Mouse (Mus musculus) lung, embryonic 14.5 days (tissue): ENCODE measurements around the gene Aph1a. TPM values are rescaled to one million over a fixed set of nuclear protein-coding genes. Genes with fewer than 3 reads are reported as not detected.
A peak's percentile ranks its signal among the peaks of the same experiment; 100 is the strongest.

Experiments used
- ATAC-seq: fragments of 200-750 bp; cut with Nextera tagmentation; 2 replicates; pipeline ENCODE4 v1.8.0; 2017; ENCODE audit warnings: mild to moderate bottlenecking, moderate TSS enrichment, moderate library complexity; ENCODE audit not compliant: insufficient read depth
- DNase-seq: peaks from one replicate; pipeline ENCODE4 v3.0.0-alpha.2; 2015
- H3K27ac ChIP-seq: fragments of 300-500 bp; sonication (generic); 2 replicates; pipeline ENCODE4 v1.5.1; 2014; ENCODE audit warnings: low read depth, mild to moderate bottlenecking, moderate library complexity
- H3K27me3 ChIP-seq: fragments of 300-500 bp; sonication (generic); 2 replicates; pipeline ENCODE4 v1.6.1; 2014; ENCODE audit warnings: low read length, control low read depth; ENCODE audit not compliant: insufficient read depth
- H3K36me3 ChIP-seq: fragments of 300-500 bp; sonication (generic); 2 replicates; pipeline ENCODE4 v1.6.1; 2014; ENCODE audit warnings: control low read depth; ENCODE audit not compliant: insufficient read depth
- H3K4me1 ChIP-seq: fragments of 300-500 bp; sonication (generic); 2 replicates; pipeline ENCODE4 v1.6.1; 2014; ENCODE audit warnings: antibody characterized with exemption, control low read depth; ENCODE audit not compliant: insufficient read depth
- H3K4me2 ChIP-seq: fragments of 300-500 bp; sonication (generic); 2 replicates; pipeline ENCODE4 v1.6.1; 2014; ENCODE audit warnings: mild to moderate bottlenecking
- H3K4me3 ChIP-seq: fragments of 300-500 bp; sonication (generic); 2 replicates; pipeline ENCODE4 v1.5.1; 2014; ENCODE audit warnings: low read depth, low read length
- H3K9ac ChIP-seq: fragments of 300-500 bp; sonication (generic); 2 replicates; pipeline ENCODE4 v1.6.1; 2014
- H3K9me3 ChIP-seq: fragments of 300-500 bp; sonication (generic); 2 replicates; pipeline ENCODE4 v1.6.1; 2016; ENCODE audit warnings: low read depth, low read length, control low read depth
- CTCF ChIP-seq: IDR thresholded peaks from 2 replicates; pipeline ENCODE4 v1.5.1; 2016; ENCODE audit warnings: antibody characterized with exemption, low read depth
- WGBS: fragments of 180-500 bp; shearing (Covaris S2); extraction: QIAGEN DNeasy Blood & Tissue Kit; methylation state at CpG from one replicate; pipeline ENCODE4 v1.1.7; 2014; 5-methylcytosine and 5-hydroxymethylcytosine counted together
- polyA plus RNA-seq: library from polyadenylated mRNA; unstranded; fragments of >200 nt; fragmentation: Nextera tagmentation; extraction: Ambion mirVana; gene quantifications from 2 replicates; pipeline ENCODE4 v1.2.1, GENCODE M21; 2014

Aph1a gene
- polyA plus RNA-seq, 1 experiment from 2014 or later: 47.9 TPM

- Histone ChIP-seq H3K9me3 (no peaks in the 10 kb centered on the region), H3K9ac (no peak overlapping the region), H3K27me3 (no peaks in the 10 kb centered on the region), H3K4me1 (no peaks in the 10 kb centered on the region), H3K4me2 (no peak overlapping the region), H3K27ac (no peak overlapping the region), H3K36me3 (peaks cover 10% of the 10 kb centered on the region; the same call in 1 of the 2 replicates), H3K4me3 (no peak overlapping the region)
- DNase-seq: no peak
- TF ChIP-seq CTCF: no peak
- no peak for ATAC-seq
- 78% methylated on average over 5 of the region's 5 CpGs for WGBS
Measured at GRCm38 (mm10) chr3:95884400-95884799, 9.4 kb upstream of the Aph1a start.

GRCm38 (mm10) chr3:95887596-95887995 is 6.2 kb upstream of the Aph1a start:
- Histone ChIP-seq H3K4me1 (peaks cover 3% of the 10 kb centered on the region; the same call in 1 of the 2 replicates), H3K36me3 (peaks cover 10% of the 10 kb centered on the region; the same call in 1 of the 2 replicates), H3K4me2 (no peak overlapping the region), H3K9ac (no peak overlapping the region), H3K27ac (no peak overlapping the region), H3K4me3 (no peak overlapping the region), H3K27me3 (no peaks in the 10 kb centered on the region), H3K9me3 (no peaks in the 10 kb centered on the region)
- WGBS: 69% methylated on average over 4 of the region's 4 CpGs
- DNase-seq (no peak), ATAC-seq (no peak)
- no peak for TF ChIP-seq CTCF

GRCm38 (mm10) chr3:95889664-95890063 is 4.1 kb upstream of the Aph1a start:
- ATAC-seq (no peak), DNase-seq (no peak)
- peaks cover 10% of the 10 kb centered on the region; the same call in 1 of the 2 replicates for H3K36me3 ChIP-seq
- H3K9me3 ChIP-seq: no peaks in the 10 kb centered on the region
- H3K4me1 ChIP-seq: peaks cover 4% of the 10 kb centered on the region; the same call in 1 of the 2 replicates
- no peak overlapping the region for H3K27ac ChIP-seq
- peak overlapping the region; percentile 76; the same call in 1 of the 2 replicates for H3K4me2 ChIP-seq
- TF ChIP-seq CTCF: no peak
- WGBS: 75% methylated on average over 3 of the region's 3 CpGs
- no peak overlapping the region for H3K4me3 ChIP-seq
- no peaks in the 10 kb centered on the region for H3K27me3 ChIP-seq
- no peak overlapping the region for H3K9ac ChIP-seq

- no peak for ATAC-seq
- no peak for TF ChIP-seq CTCF
Measured at GRCm38 (mm10) chr3:95891211-95892065, 2.3 kb upstream of the Aph1a start, which contains the start of gene BC028528. Gene BC028528, minus strand, starts transcription at chr3:95892005.

GRCm38 (mm10) chr3:95892066-95893052 is 1.4 kb upstream of the Aph1a start:
- Histone ChIP-seq H3K9ac (peak overlapping the region; percentile 53; the same call in 1 of the 2 replicates), H3K27ac (peak overlapping the region; percentile 94), H3K36me3 (peaks cover 14% of the 10 kb centered on the region), H3K4me1 (peaks cover 4% of the 10 kb centered on the region; the same call in 1 of the 2 replicates), H3K9me3 (no peaks in the 10 kb centered on the region), H3K4me2 (peak overlapping the region; percentile 76), H3K27me3 (no peaks in the 10 kb centered on the region), H3K4me3 (peak overlapping the region; percentile 36)
- 22% methylated on average over 11 of the region's 11 CpGs for WGBS
- DNase-seq (peak; percentile 58), ATAC-seq (peak; percentile 26; the same call in 1 of the 2 replicates)
- TF ChIP-seq CTCF: no peak

More at GRCm38 (mm10) chr3:95891211-95892065, 2.3 kb upstream of the Aph1a start, which contains the start of gene BC028528:
- Histone ChIP-seq H3K9me3 (no peaks in the 10 kb centered on the region), H3K9ac (peak within 1 kb of the TSS; percentile 53), H3K36me3 (peaks cover 18% of the 10 kb centered on the region), H3K4me2 (peak within 1 kb of the TSS; percentile 76), H3K27ac (peak within 1 kb of the TSS; percentile 94), H3K27me3 (no peaks in the 10 kb centered on the region), H3K4me3 (peak within 1 kb of the TSS; percentile 36), H3K4me1 (peaks cover 4% of the 10 kb centered on the region; the same call in 1 of the 2 replicates)
- DNase-seq: peak; percentile 85
- 17% methylated on average over 12 of the region's 12 CpGs for WGBS

GRCm38 (mm10) chr3:95893126-95893525 is 643 bp upstream of the Aph1a start:
- peak overlapping the region; percentile 94 for H3K27ac ChIP-seq
- ATAC-seq (peak; percentile 9; the same call in 1 of the 2 replicates), DNase-seq (no peak)
- H3K9ac ChIP-seq: peak overlapping the region; percentile 27; the same call in 1 of the 2 replicates
- no peaks in the 10 kb centered on the region for H3K27me3 ChIP-seq
- peak overlapping the region; percentile 70 for H3K4me3 ChIP-seq
- 9% methylated on average over 7 of the region's 7 CpGs for WGBS
- H3K4me2 ChIP-seq: peak overlapping the region; percentile 76
- peaks cover 4% of the 10 kb centered on the region; the same call in 1 of the 2 replicates for H3K4me1 ChIP-seq
- no peaks in the 10 kb centered on the region for H3K9me3 ChIP-seq
- peaks cover 16% of the 10 kb centered on the region; the same call in 1 of the 2 replicates for H3K36me3 ChIP-seq
- no peak for TF ChIP-seq CTCF
